Mouse (Mus musculus) heart, embryonic 12.5 days (tissue): ENCODE results near the gene Lin7c. TPM values are rescaled to one million over a fixed set of nuclear protein-coding genes. Genes with fewer than 3 reads are reported as not detected.

Experiments
- ATAC-seq: fragments of 200-750 bp; cut with Nextera tagmentation; 2 replicates; pipeline ENCODE4 v1.8.0; 2017; ENCODE audit warnings: moderate TSS enrichment, moderate library complexity; ENCODE audit not compliant: insufficient number of reproducible peaks, low FRiP score
- H3K27ac ChIP-seq: fragments of 300-500 bp; sonication (generic); 2 replicates; pipeline ENCODE4 v1.5.1; 2016; ENCODE audit warnings: mild to moderate bottlenecking, moderate library complexity; ENCODE audit not compliant: poor library complexity, severe bottlenecking
- H3K27me3 ChIP-seq: fragments of 300-500 bp; sonication (generic); replicated peaks from 2 replicates; pipeline ENCODE4 v1.6.1; 2016; ENCODE audit warnings: mild to moderate bottlenecking, moderate library complexity
- H3K36me3 ChIP-seq: fragments of 300-500 bp; sonication (generic); 2 replicates; pipeline ENCODE4 v1.6.1; 2016; ENCODE audit warnings: mild to moderate bottlenecking, moderate library complexity
- H3K4me1 ChIP-seq: fragments of 300-500 bp; sonication (generic); replicated peaks from 2 replicates; pipeline ENCODE4 v1.6.1; 2016; ENCODE audit warnings: mild to moderate bottlenecking
- H3K4me2 ChIP-seq: fragments of 300-500 bp; sonication (generic); 2 replicates; pipeline ENCODE4 v1.6.1; 2016; ENCODE audit warnings: mild to moderate bottlenecking, moderate library complexity
- H3K4me3 ChIP-seq: fragments of 300-500 bp; sonication (generic); 2 replicates; pipeline ENCODE4 v1.5.1; 2016; ENCODE audit warnings: mild to moderate bottlenecking
- H3K9ac ChIP-seq: fragments of 300-500 bp; sonication (generic); 2 replicates; pipeline ENCODE4 v1.6.1; 2016; ENCODE audit warnings: mild to moderate bottlenecking, moderate library complexity
- H3K9me3 ChIP-seq: fragments of 300-500 bp; sonication (generic); replicated peaks from 2 replicates; pipeline ENCODE4 v1.6.1; 2016; ENCODE audit warnings: mild to moderate bottlenecking, moderate library complexity
- WGBS: fragments of 180-500 bp; shearing (Covaris S2); methylation state at CpG from one replicate; pipeline ENCODE4 v1.1.7; 2016; 5-methylcytosine and 5-hydroxymethylcytosine counted together
- polyA plus RNA-seq: library from polyadenylated mRNA; unstranded; fragments of >200 nt; fragmentation: Nextera tagmentation; extraction: Ambion mirVana; gene quantifications from 2 replicates; pipeline ENCODE4 v1.2.1, GENCODE M21; 2016

Lin7c gene
- polyA plus RNA-seq, 1 experiment from 2014 or later, result 52.1 TPM

GRCm38 (mm10) chr2:109927876-109928275 is 37.2 kb downstream of the Lin7c start:
- Histone ChIP-seq H3K4me2 (no peak overlapping the region), H3K9me3 (no peaks in the 10 kb centered on the region), H3K4me3 (no peak overlapping the region), H3K4me1 (peaks cover 30% of the 10 kb centered on the region), H3K36me3 (peaks cover 4% of the 10 kb centered on the region; the same call in 1 of the 2 replicates), H3K27me3 (no peaks in the 10 kb centered on the region), H3K27ac (no peak overlapping the region), H3K9ac (no peak overlapping the region)
- ATAC-seq, result no peak

GRCm38 (mm10) chr2:109928791-109929190 is 38.1 kb downstream of the Lin7c start:
- ATAC-seq, result no peak
- H3K4me3 ChIP-seq, result no peak overlapping the region
- H3K9ac ChIP-seq, result 0 out of 2 replicates have a peak overlapping the region, but pooled peaks have one; percentile 18
- no peaks in the 10 kb centered on the region for H3K9me3 ChIP-seq
- H3K27ac ChIP-seq, result 0 out of 2 replicates have a peak overlapping the region, but pooled peaks have one; percentile 60
- H3K4me2 ChIP-seq, result no peak overlapping the region; the same call in 1 of the 2 replicates
- H3K4me1 ChIP-seq, result peaks cover 39% of the 10 kb centered on the region
- 47% methylated on average over 4 of the region's 4 CpGs for WGBS
- no peaks in the 10 kb centered on the region for H3K27me3 ChIP-seq
- peaks cover 4% of the 10 kb centered on the region; the same call in 1 of the 2 replicates for H3K36me3 ChIP-seq

- H3K4me3 ChIP-seq, result no peak overlapping the region
These were observed 38.6 kb downstream of the Lin7c start for GRCm38 (mm10) chr2:109929256-109929655.

GRCm38 (mm10) chr2:109930366-109930765 is 39.7 kb downstream of the Lin7c start:
- Histone ChIP-seq H3K27me3 (no peaks in the 10 kb centered on the region), H3K27ac (no peak overlapping the region), H3K9ac (no peak overlapping the region), H3K4me3 (no peak overlapping the region), H3K9me3 (no peaks in the 10 kb centered on the region), H3K4me2 (no peak overlapping the region), H3K4me1 (peaks cover 52% of the 10 kb centered on the region), H3K36me3 (peaks cover 4% of the 10 kb centered on the region; the same call in 1 of the 2 replicates)
- 94% methylated on average over 5 of the region's 5 CpGs for WGBS
- no peak for ATAC-seq

More at GRCm38 (mm10) chr2:109929256-109929655, 38.6 kb downstream of the Lin7c start:
- Histone ChIP-seq H3K27me3 (no peaks in the 10 kb centered on the region), H3K27ac (peak overlapping the region; percentile 60), H3K9ac (0 out of 2 replicates have a peak overlapping the region, but pooled peaks have one; percentile 18), H3K4me1 (peaks cover 43% of the 10 kb centered on the region), H3K9me3 (no peaks in the 10 kb centered on the region), H3K36me3 (peaks cover 4% of the 10 kb centered on the region; the same call in 1 of the 2 replicates), H3K4me2 (no peak overlapping the region; the same call in 1 of the 2 replicates)
- no peak for ATAC-seq
- 21% methylated on average over 3 of the region's 3 CpGs for WGBS

GRCm38 (mm10) chr2:109930771-109931170 is 40.1 kb downstream of the Lin7c start:
- Histone ChIP-seq H3K36me3 (peaks cover 4% of the 10 kb centered on the region; the same call in 1 of the 2 replicates), H3K27me3 (no peaks in the 10 kb centered on the region), H3K4me1 (peaks cover 55% of the 10 kb centered on the region), H3K4me3 (no peak overlapping the region), H3K4me2 (no peak overlapping the region), H3K27ac (no peak overlapping the region), H3K9me3 (no peaks in the 10 kb centered on the region), H3K9ac (no peak overlapping the region)
- 92% methylated on average over 4 of the region's 4 CpGs for WGBS
- ATAC-seq, result no peak

GRCm38 (mm10) chr2:109931978-109932780 is 41.5 kb downstream of the Lin7c start:
- Histone ChIP-seq H3K36me3 (no peaks in the 10 kb centered on the region), H3K4me1 (peaks cover 63% of the 10 kb centered on the region), H3K9me3 (no peaks in the 10 kb centered on the region), H3K27me3 (no peaks in the 10 kb centered on the region), H3K4me3 (0 out of 2 replicates have a peak overlapping the region, but pooled peaks have one; percentile 18), H3K4me2 (peak overlapping the region; percentile 43), H3K27ac (0 out of 2 replicates have a peak overlapping the region, but pooled peaks have one; percentile 58), H3K9ac (no peak overlapping the region; the same call in 1 of the 2 replicates)
- no peak for ATAC-seq
- 53% methylated on average over 13 of the region's 13 CpGs for WGBS

- Histone ChIP-seq H3K4me2 (no peak overlapping the region), H3K36me3 (no peaks in the 10 kb centered on the region), H3K4me3 (no peak overlapping the region), H3K27ac (no peak overlapping the region), H3K9me3 (no peaks in the 10 kb centered on the region), H3K27me3 (no peaks in the 10 kb centered on the region), H3K4me1 (peaks cover 59% of the 10 kb centered on the region), H3K9ac (no peak overlapping the region)
- no peak for ATAC-seq
- WGBS, result 84% methylated on average over 3 of the region's 3 CpGs
These were observed 42.5 kb downstream of the Lin7c start for GRCm38 (mm10) chr2:109933151-109933550.

GRCm38 (mm10) chr2:109934086-109934485 is 43.4 kb downstream of the Lin7c start:
- Histone ChIP-seq H3K4me2 (no peak overlapping the region), H3K27ac (no peak overlapping the region), H3K27me3 (no peaks in the 10 kb centered on the region), H3K9me3 (no peaks in the 10 kb centered on the region), H3K4me3 (no peak overlapping the region), H3K4me1 (peaks cover 53% of the 10 kb centered on the region), H3K36me3 (no peaks in the 10 kb centered on the region), H3K9ac (no peak overlapping the region)
- 50% methylated on average over 4 of the region's 4 CpGs for WGBS
- no peak for ATAC-seq

- WGBS, result 87% methylated on average over 3 of the region's 3 CpGs
- no peak for ATAC-seq
- H3K36me3 ChIP-seq, result no peaks in the 10 kb centered on the region
- H3K9me3 ChIP-seq, result no peaks in the 10 kb centered on the region
- no peak overlapping the region for H3K27ac ChIP-seq
- H3K4me3 ChIP-seq, result no peak overlapping the region
- H3K4me2 ChIP-seq, result no peak overlapping the region
- H3K4me1 ChIP-seq, result peaks cover 48% of the 10 kb centered on the region
- H3K27me3 ChIP-seq, result no peaks in the 10 kb centered on the region
- H3K9ac ChIP-seq, result no peak overlapping the region
These were observed 44.5 kb downstream of the Lin7c start for GRCm38 (mm10) chr2:109935194-109935593.

- WGBS, result 71% methylated on average over 11 of the region's 11 CpGs
These were observed 45.2 kb downstream of the Lin7c start for GRCm38 (mm10) chr2:109935754-109936409.

GRCm38 (mm10) chr2:109936410-109936755 is 45.7 kb downstream of the Lin7c start:
- Histone ChIP-seq H3K9ac (no peak overlapping the region), H3K4me2 (no peak overlapping the region), H3K4me1 (peaks cover 47% of the 10 kb centered on the region), H3K9me3 (no peaks in the 10 kb centered on the region), H3K36me3 (no peaks in the 10 kb centered on the region), H3K27me3 (no peaks in the 10 kb centered on the region), H3K27ac (no peak overlapping the region), H3K4me3 (no peak overlapping the region)
- WGBS, result 49% methylated on average over 2 of the region's 2 CpGs
- no peak for ATAC-seq

More at GRCm38 (mm10) chr2:109935754-109936409, 45.2 kb downstream of the Lin7c start:
- H3K4me1 ChIP-seq, result peaks cover 48% of the 10 kb centered on the region
- no peaks in the 10 kb centered on the region for H3K9me3 ChIP-seq
- ATAC-seq, result no peak
- no peaks in the 10 kb centered on the region for H3K27me3 ChIP-seq
- no peak overlapping the region for H3K27ac ChIP-seq
- H3K36me3 ChIP-seq, result no peaks in the 10 kb centered on the region
- H3K4me2 ChIP-seq, result no peak overlapping the region
- no peak overlapping the region for H3K4me3 ChIP-seq
- H3K9ac ChIP-seq, result no peak overlapping the region
